Mouse (Mus musculus): Measurements from ENCODE around the gene Rab33a.

The Rab33a gene

GRCm38 (mm10) chrX:48518808-48519548, at the start of gene Rab33a:
TSS of gene Rab33a (plus strand) at chrX:48519285.
- no peak for DNase-seq

- no peak for DNase-seq
Observed at GRCm38 (mm10) chrX:48481095-48481494, 38.0 kb upstream of the Rab33a start.

- DNase-seq, result no peak
Observed at GRCm38 (mm10) chrX:48481687-48482086, 37.4 kb upstream of the Rab33a start.

DNA sequence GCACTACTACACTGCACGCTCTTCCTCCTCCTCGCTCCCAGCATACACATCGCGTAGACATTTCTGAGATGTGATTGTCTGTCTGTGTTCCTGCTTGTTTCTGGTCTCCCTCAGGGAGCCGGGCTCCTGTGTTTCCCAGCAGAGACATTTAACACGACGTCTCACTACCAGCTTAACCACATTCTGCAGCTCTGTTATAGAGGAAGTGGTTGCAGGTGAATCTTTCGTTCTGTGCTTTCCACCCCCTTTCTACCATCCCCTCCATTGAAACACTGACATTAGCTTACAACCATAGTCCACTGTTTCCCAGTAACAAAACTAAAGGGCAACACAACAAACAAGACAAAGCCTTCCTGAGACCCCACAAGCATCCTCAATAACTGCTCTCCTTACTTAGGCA, 25.3 kb upstream of the Rab33a start:
- no peak for DNase-seq

DNA sequence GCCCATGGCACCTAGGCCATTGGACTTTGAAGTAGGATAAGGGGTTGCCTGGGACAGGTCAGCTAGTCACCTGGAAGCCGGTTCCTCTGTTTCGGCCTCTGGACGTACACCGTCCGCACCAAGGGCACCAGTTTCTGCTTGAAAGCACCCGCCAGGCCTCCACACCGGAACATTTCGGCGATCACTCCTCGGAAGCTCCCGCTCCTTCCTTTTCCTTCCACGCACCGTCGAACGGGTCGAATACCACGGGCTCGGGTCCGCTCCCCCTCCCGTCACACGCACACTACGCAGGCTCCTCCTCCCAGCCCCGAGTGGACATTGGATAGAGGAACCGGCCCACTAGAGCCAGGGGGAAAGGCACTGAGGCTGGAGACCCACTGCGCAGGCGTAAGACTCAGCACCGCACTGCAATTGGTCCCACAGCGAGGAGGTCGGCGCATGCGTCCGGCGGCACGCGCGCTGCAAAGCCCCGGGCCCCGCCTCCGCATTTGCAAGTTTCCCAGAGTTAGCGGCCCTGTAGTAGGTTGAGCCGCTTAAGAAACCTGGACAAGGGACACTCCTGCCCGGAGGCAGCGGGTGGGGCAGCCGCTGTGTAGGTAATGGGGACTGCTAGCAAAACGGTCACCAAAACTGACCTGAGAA, 5.8 kb upstream of the Rab33a start, which contains the start of gene Aifm1:
Gene Aifm1, minus strand, starts transcription at position 398 of the 642 bp plus-strand sequence.
- peak; percentile 92 to 97 for DNase-seq

DNA sequence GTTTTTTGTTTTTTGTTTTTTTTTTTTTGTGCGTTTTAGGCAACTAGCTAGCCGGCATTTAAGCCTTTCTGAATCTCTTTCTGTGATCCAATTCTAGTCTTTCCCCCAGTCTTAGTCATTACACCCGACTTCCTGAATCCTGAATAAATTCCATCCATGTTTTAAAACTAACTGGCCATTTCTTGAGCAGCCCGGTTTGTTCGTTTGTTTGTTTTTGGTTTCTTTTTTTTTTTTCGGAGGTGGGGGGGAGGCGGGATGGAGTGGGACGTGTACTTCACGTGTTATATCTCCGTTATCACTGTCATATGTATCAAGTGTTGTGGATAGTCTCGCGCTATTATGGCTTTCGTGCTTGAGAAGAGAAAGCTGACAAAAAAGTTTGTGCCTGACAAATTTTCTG, 5.3 kb upstream of the Rab33a start:
- DNase-seq, result no peak

GRCm38 (mm10) chrX:48518211-48518807, 776 bp upstream of the Rab33a start:
- DNase-seq, result no peak

- no peak for DNase-seq
Observed at GRCm38 (mm10) chrX:48519549-48520085, 532 bp downstream of the Rab33a start.

DNA sequence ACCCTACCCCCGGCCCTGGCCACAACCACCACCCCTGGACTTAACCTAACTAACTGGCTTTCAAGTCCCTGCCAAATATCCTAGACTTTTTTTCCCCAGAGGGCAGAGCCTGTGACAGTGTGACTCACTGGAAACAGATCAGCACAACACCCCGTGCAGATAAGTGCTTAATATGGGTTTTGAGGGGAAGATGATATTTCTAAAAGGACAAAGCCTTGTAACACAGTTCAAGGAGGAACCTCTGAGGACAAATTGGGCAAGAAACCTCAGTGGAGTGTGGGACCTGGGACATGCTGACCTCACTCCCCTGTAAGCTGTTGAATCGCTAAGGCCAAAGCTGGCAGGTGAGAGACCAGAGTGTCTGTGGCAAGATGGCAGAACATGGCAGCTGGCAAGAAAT, 2.6 kb downstream of the Rab33a start:
- DNase-seq, result no peak

- DNase-seq, result no peak
Observed at GRCm38 (mm10) chrX:48523512-48523911, 4.4 kb downstream of the Rab33a start.

DNA sequence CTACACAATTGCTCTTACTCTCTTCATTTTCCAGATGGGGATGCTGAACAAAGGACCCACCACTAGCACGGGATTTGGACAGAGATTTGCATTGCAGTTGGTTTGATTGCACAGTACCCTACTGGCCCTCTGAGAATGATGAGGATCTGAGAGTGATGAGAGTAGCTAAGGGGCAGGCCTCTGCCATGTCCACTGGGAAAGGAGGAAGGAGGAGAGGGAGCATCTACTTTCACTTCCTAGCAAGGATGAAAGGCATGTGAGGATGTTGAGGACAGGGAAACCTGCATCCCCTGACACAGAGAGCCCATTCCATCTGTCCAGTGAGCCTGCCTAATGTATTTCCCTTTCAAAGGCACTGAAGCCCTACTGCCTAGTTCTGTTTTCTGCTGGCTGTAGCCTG, 6.2 kb downstream of the Rab33a start:
- no peak for DNase-seq

- no peak for DNase-seq
Observed at GRCm38 (mm10) chrX:48525866-48526265, 6.8 kb downstream of the Rab33a start.

- DNase-seq, result no peak
Observed at GRCm38 (mm10) chrX:48526435-48526834, 7.3 kb downstream of the Rab33a start.

DNA sequence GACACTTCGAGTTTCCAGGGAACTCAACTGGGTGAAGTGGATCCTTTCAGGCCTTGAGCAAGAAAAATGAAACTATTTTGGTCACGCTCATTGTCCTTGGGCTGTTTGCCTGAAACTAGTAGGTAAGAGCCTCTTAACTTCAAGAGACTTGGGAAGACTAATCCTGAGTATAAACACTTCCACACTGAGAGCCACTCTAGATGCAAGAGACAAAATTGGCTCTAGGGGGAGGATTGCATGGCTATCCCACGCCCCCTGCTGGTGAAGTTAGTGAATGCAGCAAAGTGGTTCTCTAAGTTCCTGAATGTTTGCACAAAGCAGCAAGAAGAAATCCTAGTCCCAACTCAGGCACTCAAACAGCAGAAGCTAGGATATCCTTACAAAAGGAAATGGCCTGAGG, 13.1 kb downstream of the Rab33a start:
- peak; percentile 63 to 81 for DNase-seq

All from kidney, postnatal 25 days (tissue).